Mouse (Mus musculus) layer of hippocampus, adult 9-11 months (tissue): Measurements from ENCODE around the gene Kcnj12.
A peak's percentile ranks its signal among the peaks of the same experiment; 100 is the strongest.

Experiments used
- DNase-seq: peaks from one replicate; pipeline ENCODE4 v3.0.0; 2022

Kcnj12 gene

DNA sequence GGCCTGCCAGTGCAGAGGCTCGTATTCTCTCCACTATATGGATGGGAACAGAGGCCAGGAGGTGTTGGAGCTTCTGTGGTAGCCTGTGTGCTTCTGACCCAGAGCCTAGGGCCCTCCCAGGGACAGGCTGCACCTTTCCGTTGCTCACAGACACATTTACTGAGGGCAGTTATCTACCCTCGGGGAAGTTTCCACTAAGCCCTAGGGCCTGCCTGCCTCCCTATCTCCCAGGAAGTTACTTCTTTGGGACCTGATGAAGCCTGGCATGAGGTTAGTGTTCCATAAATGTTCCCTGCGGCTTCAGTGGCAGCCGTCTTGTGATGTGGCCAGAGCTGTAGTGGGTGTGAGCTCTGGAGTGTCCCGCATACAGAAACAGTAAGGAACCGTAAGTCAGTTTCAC is 3.2 kb downstream of the Kcnj12 start:
- DNase-seq, result no peak

- no peak for DNase-seq
Observed at GRCm38 (mm10) chr11:61026381-61026780, 4.0 kb downstream of the Kcnj12 start.

- DNase-seq, result no peak
Observed at GRCm38 (mm10) chr11:61027160-61027559, 4.8 kb downstream of the Kcnj12 start.

- DNase-seq, result no peak
Observed at GRCm38 (mm10) chr11:61028211-61028950, 6.0 kb downstream of the Kcnj12 start.

DNA sequence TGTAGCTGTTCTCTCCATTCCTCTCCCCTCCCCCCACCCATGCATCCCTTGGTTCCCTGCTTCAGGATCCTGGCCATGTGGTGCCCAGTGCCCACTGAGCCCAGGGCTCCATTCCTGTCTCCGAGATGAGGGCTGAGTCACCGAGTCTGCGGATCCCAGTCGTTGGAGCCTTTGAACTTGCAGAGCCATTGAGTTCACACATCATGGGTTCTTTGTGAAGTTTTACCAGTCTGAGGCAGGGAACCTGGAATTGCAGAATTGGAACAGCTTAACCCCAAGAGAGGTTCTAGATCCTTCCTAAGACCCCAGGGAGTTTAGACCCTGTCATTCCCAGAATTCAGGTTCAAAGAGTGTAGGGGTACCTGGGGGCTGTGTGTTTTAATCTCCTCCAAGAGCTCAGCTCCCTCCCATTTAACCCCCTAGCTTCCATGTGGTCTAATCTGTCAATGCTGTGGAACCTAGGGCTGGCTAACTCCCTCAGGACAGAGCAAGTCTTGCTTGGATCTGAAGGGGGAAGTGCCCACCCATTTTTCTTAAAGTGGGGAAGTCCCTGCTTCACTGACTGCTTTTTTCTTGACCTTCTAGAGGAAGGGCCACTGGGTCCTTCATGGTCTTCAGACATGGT is 6.9 kb downstream of the Kcnj12 start:
- DNase-seq, result no peak

GRCm38 (mm10) chr11:61029864-61030595 is 7.7 kb downstream of the Kcnj12 start:
- no peak for DNase-seq

DNA sequence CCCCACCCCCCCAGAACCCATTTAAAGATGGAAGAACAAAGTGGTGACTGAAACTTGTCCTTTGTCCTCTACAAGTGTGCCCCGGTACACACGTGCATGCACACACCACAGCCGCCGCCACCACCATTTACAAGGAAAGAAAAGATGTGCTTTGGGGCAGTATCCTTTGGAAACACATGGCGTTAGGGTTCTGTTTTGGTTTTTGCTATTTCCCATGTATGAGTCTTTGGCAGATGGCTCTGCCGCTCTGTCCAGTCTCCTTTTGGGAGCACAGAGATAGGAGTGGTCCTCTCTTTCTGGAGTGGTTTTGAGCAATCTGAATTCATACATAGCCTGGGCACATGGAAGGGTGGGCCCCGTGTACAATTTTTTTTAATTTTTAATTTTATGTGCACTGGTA is 8.8 kb downstream of the Kcnj12 start:
- DNase-seq, result no peak

DNA sequence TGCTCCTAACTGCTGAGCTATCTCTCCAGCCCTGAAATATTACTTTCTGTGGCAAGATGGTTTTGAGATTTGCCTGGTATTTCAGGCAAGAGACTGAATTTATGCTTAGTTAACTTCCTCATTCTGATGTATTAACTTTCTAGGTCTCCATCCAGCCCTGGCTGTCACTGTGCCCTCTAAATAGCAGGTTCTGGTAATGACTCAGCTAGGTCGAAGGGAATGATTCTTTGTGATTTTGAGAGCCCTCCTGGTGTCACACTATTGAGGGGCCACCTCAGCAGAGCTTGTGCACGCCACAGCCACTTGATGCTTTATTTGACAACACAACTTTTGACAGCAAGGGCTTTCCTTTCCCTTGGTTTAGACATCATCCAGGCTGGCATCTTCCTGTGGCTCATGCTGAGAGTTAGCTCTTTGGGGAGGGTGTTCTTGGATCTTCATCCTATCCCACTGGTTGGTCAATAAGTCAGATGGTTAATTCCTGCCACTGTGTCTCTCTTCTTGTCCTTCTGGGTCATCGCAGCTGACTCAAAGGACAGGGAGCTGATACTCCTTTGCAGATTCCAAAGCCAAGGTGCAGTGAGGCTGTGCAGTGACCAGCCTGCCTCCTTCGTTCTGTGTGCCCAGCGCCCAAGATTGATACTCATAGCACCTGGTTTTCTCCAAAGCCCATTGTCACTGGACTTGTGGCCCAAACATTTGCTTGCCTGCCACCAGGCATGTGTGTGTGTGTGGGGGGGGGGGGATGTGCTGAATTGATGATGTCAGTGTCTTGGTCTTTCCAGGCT is 9.5 kb downstream of the Kcnj12 start:
- DNase-seq, result no peak

DNA sequence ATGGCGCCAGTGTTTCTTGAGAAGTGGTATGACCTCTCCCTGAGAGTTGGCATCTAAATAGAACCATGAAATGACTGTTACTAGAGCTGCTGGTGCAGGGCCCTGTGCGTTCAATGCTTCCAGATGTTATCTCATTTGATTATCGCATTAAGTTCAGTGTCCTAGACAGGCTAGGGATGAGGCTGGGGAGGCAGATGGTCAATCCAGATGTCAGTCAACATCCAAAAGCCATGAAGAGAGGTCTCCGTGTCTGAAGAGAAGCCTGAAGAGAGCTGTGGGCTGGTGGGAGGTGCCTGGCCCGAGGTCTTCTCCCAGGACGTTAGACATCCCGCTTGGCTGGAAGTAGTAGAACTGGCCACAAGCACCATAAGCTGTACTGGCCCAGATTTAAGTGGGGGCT is 10.1 kb downstream of the Kcnj12 start:
- DNase-seq, result no peak

GRCm38 (mm10) chr11:61033160-61033559 is 10.8 kb downstream of the Kcnj12 start:
- no peak for DNase-seq

GRCm38 (mm10) chr11:61036639-61037038 is 14.3 kb downstream of the Kcnj12 start:
- no peak for DNase-seq

DNA sequence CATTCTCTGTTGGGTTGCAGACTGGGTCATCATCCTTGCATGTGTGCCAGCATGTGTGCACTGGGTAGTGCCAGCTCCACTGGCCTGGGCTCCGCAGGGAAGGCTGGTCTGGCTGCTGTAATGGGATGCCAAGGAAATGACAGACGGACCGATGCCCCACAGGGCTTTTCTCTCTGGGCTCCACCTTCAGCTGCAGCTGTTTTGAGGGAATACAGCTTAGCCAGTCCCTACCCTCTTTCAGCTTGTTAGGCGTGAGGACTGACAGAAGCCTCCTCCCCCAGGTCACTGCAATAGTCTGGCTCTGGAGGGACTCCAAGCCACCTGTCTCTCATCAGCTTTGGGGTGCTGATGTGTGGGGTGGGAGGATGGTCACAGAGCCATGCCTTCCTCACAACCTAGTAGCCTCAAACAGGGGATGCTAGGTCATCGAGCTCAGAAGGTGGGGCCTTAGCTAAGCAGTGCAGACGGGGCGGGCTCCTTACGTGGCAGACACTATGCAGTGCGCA is 16.0 kb downstream of the Kcnj12 start:
- DNase-seq, result no peak

GRCm38 (mm10) chr11:61040856-61041652 is 18.7 kb downstream of the Kcnj12 start:
- DNase-seq, result peak; percentile 51

DNA sequence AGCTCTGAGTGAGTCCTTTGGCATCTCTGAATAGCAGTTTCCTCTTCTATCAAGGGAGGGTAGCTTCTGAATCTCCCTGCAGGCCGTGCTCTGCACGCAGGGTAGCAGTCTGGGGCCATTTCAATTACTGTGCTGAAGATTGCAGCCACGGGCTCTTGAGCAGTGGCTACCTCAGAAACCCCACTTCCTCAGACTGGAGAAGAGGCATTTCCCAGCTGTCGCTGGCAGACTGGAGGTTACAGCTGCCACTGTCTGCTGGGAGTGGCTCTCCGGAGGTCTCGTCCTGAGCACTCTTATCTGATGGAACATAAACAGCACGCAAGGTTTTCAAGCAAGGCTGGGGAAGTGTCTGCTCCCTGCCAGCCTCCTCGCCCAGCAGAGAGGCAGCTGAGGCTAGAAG is 20.2 kb downstream of the Kcnj12 start:
- no peak for DNase-seq

DNA sequence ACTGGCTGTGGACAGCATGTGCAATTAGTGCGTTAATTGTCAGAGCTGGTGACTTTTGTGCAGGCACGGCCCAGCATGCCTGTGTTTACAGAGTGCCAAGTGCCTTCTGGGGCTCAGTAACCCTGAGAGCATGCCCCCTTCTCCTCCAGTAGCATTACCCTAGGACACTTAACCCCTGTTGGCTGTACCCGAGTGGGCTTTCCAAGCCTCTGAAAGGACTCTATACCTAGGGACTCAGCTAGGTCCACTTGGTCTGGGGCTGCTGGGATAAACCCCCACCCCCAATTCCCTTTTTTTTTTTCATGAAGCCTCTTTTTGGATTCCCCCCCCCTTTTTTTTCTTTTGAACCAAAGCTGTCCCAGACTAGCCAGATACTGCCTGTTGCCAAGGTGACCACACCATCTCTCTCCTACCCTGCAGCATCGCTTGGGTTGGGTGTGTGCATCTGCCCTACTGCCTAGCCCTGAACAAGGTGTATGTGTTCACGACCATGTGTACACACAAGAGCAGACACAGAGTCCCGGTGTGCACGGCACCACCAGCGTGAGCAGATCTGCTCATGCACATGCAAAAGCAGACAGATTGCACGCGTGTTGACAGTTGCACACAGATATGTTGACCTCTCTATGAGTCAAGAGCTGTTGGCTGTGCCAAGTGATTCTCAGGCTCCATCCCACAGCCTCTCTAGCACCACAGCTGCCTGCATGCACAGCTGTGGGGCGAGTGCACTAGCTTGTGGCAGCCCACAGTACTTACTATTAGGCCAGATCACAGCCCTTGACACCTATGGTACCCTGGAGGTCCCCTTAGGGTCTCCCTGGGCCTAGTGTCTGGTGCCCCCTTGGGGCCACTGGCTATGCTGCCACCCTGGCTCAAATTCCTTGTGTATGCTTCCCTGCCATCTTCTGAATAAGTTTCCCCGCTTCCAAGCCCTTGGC is 21.0 kb downstream of the Kcnj12 start:
- DNase-seq, result peak; percentile 33

DNA sequence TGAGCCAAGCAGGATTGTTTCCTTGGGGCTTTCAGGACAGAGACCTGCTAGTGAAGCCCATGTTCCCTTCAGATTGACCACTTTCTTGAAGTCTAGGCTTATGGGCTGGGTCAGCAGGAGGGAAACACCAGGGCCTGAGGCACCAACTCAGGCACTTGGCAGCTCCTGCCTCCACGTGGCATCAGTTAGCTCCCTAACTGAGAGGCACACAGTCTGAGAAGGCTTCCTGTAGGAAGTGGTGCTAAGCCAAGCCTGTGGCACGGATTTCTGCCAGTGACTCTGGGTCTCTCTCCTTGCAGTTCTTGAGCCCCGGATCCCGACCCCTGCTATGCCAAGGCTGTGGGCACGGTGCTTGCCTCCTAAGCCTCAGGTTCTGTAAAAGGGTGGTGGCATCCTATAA is 22.4 kb downstream of the Kcnj12 start:
- DNase-seq, result no peak

DNA sequence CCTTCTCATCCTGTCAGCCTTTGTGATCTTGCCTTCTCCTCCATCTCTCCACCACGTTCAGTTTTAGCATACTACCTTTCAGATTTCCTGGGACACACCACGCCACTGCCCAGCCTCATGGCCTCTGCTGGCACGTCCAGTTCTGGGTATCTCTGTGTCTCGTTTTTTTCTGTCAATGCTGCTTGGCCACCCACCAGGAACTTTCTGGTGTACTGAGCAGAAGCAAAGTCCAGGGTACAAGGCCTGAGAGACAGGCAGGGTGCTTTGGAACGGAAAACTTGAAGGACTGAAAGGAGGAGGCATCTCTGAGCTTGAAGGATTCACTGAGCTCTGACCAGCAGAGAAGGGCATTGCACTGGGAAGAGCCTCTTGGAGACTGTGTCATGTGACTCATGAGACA is 25.1 kb downstream of the Kcnj12 start:
- DNase-seq, result no peak

- DNase-seq, result no peak
Observed at GRCm38 (mm10) chr11:61051151-61051550, 28.8 kb downstream of the Kcnj12 start.

GRCm38 (mm10) chr11:61056871-61057270 is 34.5 kb downstream of the Kcnj12 start:
- DNase-seq, result no peak

- DNase-seq, result no peak
Observed at GRCm38 (mm10) chr11:61059691-61060457, 37.5 kb downstream of the Kcnj12 start.
